Mouse (Mus musculus) neural tube, embryonic 15.5 days (tissue): Measurements from ENCODE around the gene Vmn2r33. TPM values are rescaled to one million over a fixed set of nuclear protein-coding genes. Genes with fewer than 3 reads are reported as not detected.
"Not testable (repeated sequence)": the region's sequence is repeated elsewhere in the genome, so short reads cannot be mapped to it uniquely, and the experiment has no call there.

Experiments used
- ATAC-seq: fragments of 200-750 bp; cut with Nextera tagmentation; 2 replicates; pipeline ENCODE4 v1.8.0; 2017; ENCODE audit warnings: mild to moderate bottlenecking, moderate TSS enrichment, moderate library complexity; ENCODE audit not compliant: low FRiP score
- H3K27ac ChIP-seq: fragments of 300-500 bp; sonication (generic); replicated peaks from 2 replicates; pipeline ENCODE4 v1.5.1; 2015; ENCODE audit warnings: mild to moderate bottlenecking, inconsistent platforms
- H3K27me3 ChIP-seq: fragments of 300-500 bp; sonication (generic); replicated peaks from 2 replicates; pipeline ENCODE4 v1.6.1; 2015; ENCODE audit warnings: inconsistent platforms
- H3K36me3 ChIP-seq: fragments of 300-500 bp; sonication (generic); 2 replicates; pipeline ENCODE4 v1.6.1; 2015; ENCODE audit warnings: inconsistent platforms
- H3K4me1 ChIP-seq: fragments of 300-500 bp; sonication (generic); 2 replicates; pipeline ENCODE4 v1.6.1; 2015; ENCODE audit warnings: inconsistent platforms
- H3K4me2 ChIP-seq: fragments of 300-500 bp; sonication (generic); 2 replicates; pipeline ENCODE4 v1.6.1; 2015; ENCODE audit warnings: inconsistent platforms, mild to moderate bottlenecking, moderate library complexity
- H3K4me3 ChIP-seq: fragments of 300-500 bp; sonication (generic); replicated peaks from 2 replicates; pipeline ENCODE4 v1.5.1; 2015; ENCODE audit warnings: mild to moderate bottlenecking, inconsistent platforms
- H3K9ac ChIP-seq: fragments of 300-500 bp; sonication (generic); replicated peaks from 2 replicates; pipeline ENCODE4 v1.6.1; 2015; ENCODE audit warnings: mild to moderate bottlenecking, inconsistent platforms
- H3K9me3 ChIP-seq: fragments of 300-500 bp; sonication (generic); replicated peaks from 2 replicates; pipeline ENCODE4 v1.6.1; 2016; ENCODE audit warnings: inconsistent platforms
- polyA plus RNA-seq: library from polyadenylated mRNA; unstranded; fragments of >200 nt; fragmentation: Nextera tagmentation; extraction: Ambion mirVana; gene quantifications from 2 replicates; pipeline ENCODE4 v1.2.1, GENCODE M21; 2015

Gene Vmn2r33
- not detected in 2 replicates for polyA plus RNA-seq

- not testable (repeated sequence) for H3K4me3 ChIP-seq, H3K4me2 ChIP-seq, H3K36me3 ChIP-seq, H3K9me3 ChIP-seq, H3K27ac ChIP-seq, H3K4me1 ChIP-seq, H3K9ac ChIP-seq, ATAC-seq, H3K27me3 ChIP-seq
These were observed at the start of gene Vmn2r33 for GRCm38 (mm10) chr7:7566686-7567085. Vmn2r33 (minus strand) TSS chr7:7566786.

Other genes with a start within 250 kb of the Vmn2r33 start
- not detected in 2 replicates for gene Vmn2r30, start 229.2 kb downstream of the Vmn2r33 start, polyA plus RNA-seq
- not detected in 2 replicates for gene Gm45783, start 192.2 kb downstream of the Vmn2r33 start, polyA plus RNA-seq
- 0.01 TPM in 1 of 2 replicates, not detected in the other for gene Vmn2r31, start 167.1 kb downstream of the Vmn2r33 start, polyA plus RNA-seq
- gene Vmn2r32, start 86.8 kb downstream of the Vmn2r33 start, polyA plus RNA-seq = not detected in 2 replicates
- gene Vmn2r34, start 122.7 kb upstream of the Vmn2r33 start, polyA plus RNA-seq = not detected in 2 replicates